Mouse (Mus musculus) heart, postnatal 0 days (tissue): ENCODE measurements around the gene Inka1. TPM values are rescaled to one million over a fixed set of nuclear protein-coding genes. Genes with fewer than 3 reads are reported as not detected.
A peak's percentile ranks its signal among the peaks of the same experiment; 100 is the strongest.

ENCODE experiments used
- ATAC-seq: fragments of 200-750 bp; cut with Nextera tagmentation; 2 replicates; pipeline ENCODE4 v1.8.0; 2017; ENCODE audit warnings: low read depth, moderate number of reproducible peaks, moderate library complexity; ENCODE audit not compliant: insufficient read depth
- DNase-seq: peaks from one replicate; pipeline ENCODE4 v3.0.0-alpha.2; 2016; ENCODE audit warnings: low spot score
- H3K27ac ChIP-seq: fragments of 300-500 bp; sonication (generic); 2 replicates; pipeline ENCODE4 v1.5.1; 2014; ENCODE audit warnings: low read depth, mild to moderate bottlenecking
- H3K27me3 ChIP-seq: fragments of 300-500 bp; sonication (generic); 2 replicates; pipeline ENCODE4 v1.6.1; 2014; ENCODE audit warnings: low read length, mixed read lengths; ENCODE audit not compliant: control insufficient read depth, insufficient read depth
- H3K36me3 ChIP-seq: fragments of 300-500 bp; sonication (generic); replicated peaks from 2 replicates; pipeline ENCODE4 v1.6.1; 2014; ENCODE audit warnings: low read length, mixed read lengths; ENCODE audit not compliant: control insufficient read depth, insufficient read depth
- H3K4me1 ChIP-seq: fragments of 300-500 bp; sonication (generic); 2 replicates; pipeline ENCODE4 v1.6.1; 2014; ENCODE audit warnings: antibody characterized with exemption; ENCODE audit not compliant: control insufficient read depth, insufficient read depth
- H3K4me2 ChIP-seq: fragments of 300-500 bp; sonication (generic); 2 replicates; pipeline ENCODE4 v1.6.1; 2014; ENCODE audit warnings: low read depth, mild to moderate bottlenecking, low read length, moderate library complexity
- H3K4me3 ChIP-seq: fragments of 300-500 bp; sonication (generic); 2 replicates; pipeline ENCODE4 v1.5.1; 2014; ENCODE audit warnings: low read depth, low read length
- H3K9ac ChIP-seq: fragments of 300-500 bp; sonication (generic); replicated peaks from 2 replicates; pipeline ENCODE4 v1.6.1; 2014; ENCODE audit warnings: low read depth, low read length, mixed read lengths
- H3K9me3 ChIP-seq: fragments of 300-500 bp; sonication (generic); replicated peaks from 2 replicates; pipeline ENCODE4 v1.6.1; 2016; ENCODE audit warnings: low read length; ENCODE audit not compliant: control insufficient read depth
- CTCF ChIP-seq: IDR thresholded peaks from 2 replicates; pipeline ENCODE4 v1.5.1; 2016; ENCODE audit warnings: antibody characterized with exemption, control low read depth, low read depth
- EP300 ChIP-seq: IDR thresholded peaks from 2 replicates; pipeline ENCODE4 v1.6.1; 2016; ENCODE audit warnings: antibody characterized with exemption, low read depth
- WGBS: fragments of 180-500 bp; shearing (Covaris S2); extraction: QIAGEN DNeasy Blood & Tissue Kit; methylation state at CpG from one replicate; pipeline ENCODE4 v1.1.7; 2014; 5-methylcytosine and 5-hydroxymethylcytosine counted together
- polyA plus RNA-seq: library from polyadenylated mRNA; unstranded; fragments of >200 nt; fragmentation: Nextera tagmentation; extraction: Ambion mirVana; gene quantifications from 2 replicates; pipeline ENCODE4 v1.2.1, GENCODE M21; 2015
- total RNA-seq: library from RNA; depleted of rRNA; stranded (reverse); fragments of >200 nt; gene quantifications from 2 replicates; pipeline ENCODE4 v1.2.3, GENCODE M21; 2014; ENCODE audit warnings: low replicate concordance; rRNA removed

Inka1 gene
- total and polyA plus RNA-seq, 2 experiments from 2014 or later, result 34.3 to 37.0 TPM

GRCm38 (mm10) chr9:107936215-107936822 is 49.4 kb downstream of the Inka1 start:
- 11% methylated on average over 29 of the region's 29 CpGs for WGBS
- Histone ChIP-seq H3K4me3 (peak overlapping the region; percentile 49), H3K27ac (no peak overlapping the region), H3K9me3 (no peaks in the 10 kb centered on the region), H3K27me3 (peaks cover 43% of the 10 kb centered on the region), H3K4me2 (peak overlapping the region; percentile 77), H3K36me3 (no peaks in the 10 kb centered on the region), H3K4me1 (peaks cover 8% of the 10 kb centered on the region), H3K9ac (0 out of 2 replicates have a peak overlapping the region, but pooled peaks have one; percentile 40)
- no peak for TF ChIP-seq EP300
- no peak for TF ChIP-seq CTCF
- ATAC-seq (0 out of 2 replicates have a peak, but pooled peaks have one; percentile 19), DNase-seq (no peak)

GRCm38 (mm10) chr9:107935790-107936214 is 49.9 kb downstream of the Inka1 start:
- Histone ChIP-seq H3K9me3 (no peaks in the 10 kb centered on the region), H3K27me3 (peaks cover 43% of the 10 kb centered on the region), H3K4me3 (peak overlapping the region; percentile 49), H3K36me3 (no peaks in the 10 kb centered on the region), H3K9ac (peak overlapping the region; percentile 40; the same call in 1 of the 2 replicates), H3K4me2 (peak overlapping the region; percentile 77), H3K4me1 (peaks cover 8% of the 10 kb centered on the region), H3K27ac (no peak overlapping the region)
- TF ChIP-seq EP300 (no peak), CTCF (no peak)
- 2% methylated on average over 33 of the region's 41 CpGs for WGBS
- ATAC-seq, result peak; percentile 34; the same call in 1 of the 2 replicates
- no peak for DNase-seq

GRCm38 (mm10) chr9:107935374-107935773 is 50.3 kb downstream of the Inka1 start, which contains the start of gene Camkv:
Camkv (plus strand) TSS chr9:107935674.
- ATAC-seq (no peak), DNase-seq (no peak)
- peaks cover 43% of the 10 kb centered on the region for H3K27me3 ChIP-seq
- peak within 1 kb of the TSS; percentile 40; the same call in 1 of the 2 replicates for H3K9ac ChIP-seq
- peak within 1 kb of the TSS; percentile 77 for H3K4me2 ChIP-seq
- H3K9me3 ChIP-seq, result no peaks in the 10 kb centered on the region
- H3K4me1 ChIP-seq, result peaks cover 8% of the 10 kb centered on the region
- 26% methylated on average over 3 of the region's 3 CpGs for WGBS
- TF ChIP-seq EP300, result no peak
- no peak for TF ChIP-seq CTCF
- peak within 1 kb of the TSS; percentile 49 for H3K4me3 ChIP-seq
- no peak within 1 kb of the TSS for H3K27ac ChIP-seq
- no peaks in the 10 kb centered on the region for H3K36me3 ChIP-seq

Other genes with a start within 250 kb of the Inka1 start
- gene Rbm5, start 214.9 kb downstream of the Inka1 start, total RNA-seq, result 53.5 and 90.6 TPM in 2 replicates
- gene Rbm5, start 214.9 kb downstream of the Inka1 start, polyA plus RNA-seq, result 81.7 and 88.9 TPM in 2 replicates
- gene Rbm6, start 112.6 kb downstream of the Inka1 start, total RNA-seq, result 20.3 and 35.1 TPM in 2 replicates
- 27.1 and 28.3 TPM in 2 replicates for gene Rbm6, start 112.6 kb downstream of the Inka1 start, polyA plus RNA-seq
- 12.1 and 16.4 TPM in 2 replicates for gene Mon1a, start 97.7 kb downstream of the Inka1 start, total RNA-seq
- gene Mon1a, start 97.7 kb downstream of the Inka1 start, polyA plus RNA-seq, result 9.9 TPM in 2 replicates
- 1.8 and 20.1 TPM in 2 replicates for gene Mst1r, start 79.0 kb downstream of the Inka1 start, total RNA-seq
- 0.74 and 1.2 TPM in 2 replicates for gene Mst1r, start 79.0 kb downstream of the Inka1 start, polyA plus RNA-seq
- gene Actl11, start 57.4 kb downstream of the Inka1 start, total RNA-seq, result not detected in 2 replicates
- not detected in 2 replicates for gene Actl11, start 57.4 kb downstream of the Inka1 start, polyA plus RNA-seq
- gene Camkv, start 50.2 kb downstream of the Inka1 start, total RNA-seq, result 0.15 TPM in 1 of 2 replicates, not detected in the other
- gene Camkv, start 50.2 kb downstream of the Inka1 start, polyA plus RNA-seq, result 0.03 TPM in 1 of 2 replicates, not detected in the other
- 4.8 and 10.0 TPM in 2 replicates for gene Traip, start 35.7 kb downstream of the Inka1 start, total RNA-seq
- 2.3 and 3.3 TPM in 2 replicates for gene Traip, start 35.7 kb downstream of the Inka1 start, polyA plus RNA-seq
- gene Uba7, start 10.4 kb downstream of the Inka1 start, total RNA-seq, result 52.0 and 55.6 TPM in 2 replicates
- gene Uba7, start 10.4 kb downstream of the Inka1 start, polyA plus RNA-seq, result 16.4 and 18.0 TPM in 2 replicates
- gene Gm20661, start 2.8 kb downstream of the Inka1 start, total RNA-seq, result 0.19 and 4.6 TPM in 2 replicates
- 0.52 and 0.57 TPM in 2 replicates for gene Gm20661, start 2.8 kb downstream of the Inka1 start, polyA plus RNA-seq
- 1.5 and 10.0 TPM in 2 replicates for gene Cdhr4, start 6.6 kb upstream of the Inka1 start, total RNA-seq
- gene Cdhr4, start 6.6 kb upstream of the Inka1 start, polyA plus RNA-seq, result 1.3 and 1.7 TPM in 2 replicates
- 1.8 TPM in 1 of 2 replicates, not detected in the other for gene Gm20662, start 10.5 kb upstream of the Inka1 start, total RNA-seq
- 0.56 and 0.62 TPM in 2 replicates for gene Gm20662, start 10.5 kb upstream of the Inka1 start, polyA plus RNA-seq
- 102 and 132 TPM in 2 replicates for gene Ip6k1, start 16.6 kb upstream of the Inka1 start, total RNA-seq
- gene Ip6k1, start 16.6 kb upstream of the Inka1 start, polyA plus RNA-seq, result 25.4 and 27.6 TPM in 2 replicates
- gene Gmppb, start 63.4 kb upstream of the Inka1 start, total RNA-seq, result 13.1 and 18.1 TPM in 2 replicates
- 15.7 and 17.2 TPM in 2 replicates for gene Gmppb, start 63.4 kb upstream of the Inka1 start, polyA plus RNA-seq
- gene Amigo3, start 67.3 kb upstream of the Inka1 start, total RNA-seq, result 1.4 and 7.6 TPM in 2 replicates
- gene Amigo3, start 67.3 kb upstream of the Inka1 start, polyA plus RNA-seq, result 1.4 and 1.6 TPM in 2 replicates
- not detected in 2 replicates for gene Mst1, start 94.6 kb upstream of the Inka1 start, total RNA-seq
- 0.07 TPM in 1 of 2 replicates, not detected in the other for gene Mst1, start 94.6 kb upstream of the Inka1 start, polyA plus RNA-seq
- 40.5 and 60.2 TPM in 2 replicates for gene Rnf123, start 97.5 kb upstream of the Inka1 start, total RNA-seq
- 24.6 and 32.9 TPM in 2 replicates for gene Rnf123, start 97.5 kb upstream of the Inka1 start, polyA plus RNA-seq
- gene Apeh, start 108.7 kb upstream of the Inka1 start, total RNA-seq, result 36.5 and 43.5 TPM in 2 replicates
- gene Apeh, start 108.7 kb upstream of the Inka1 start, polyA plus RNA-seq, result 32.8 TPM in 2 replicates
- gene Bsn, start 204.5 kb upstream of the Inka1 start, total RNA-seq, result 0.42 TPM in 1 of 2 replicates, not detected in the other
- gene Bsn, start 204.5 kb upstream of the Inka1 start, polyA plus RNA-seq, result 0.01 and 0.03 TPM in 2 replicates